Mouse (Mus musculus) heart, adult 2 months (tissue): Measurements from ENCODE around the gene Stab2.

Experiments used
- CTCF ChIP-seq: fragments of 200-600 bp; IDR thresholded peaks from 2 replicates; pipeline ENCODE4 v1.8.1; 2022; ENCODE audit warnings: antibody characterized with exemption, mild to moderate bottlenecking, moderate library complexity
- EP300 ChIP-seq: fragments of 200-500 bp; IDR thresholded peaks from 2 replicates; pipeline ENCODE4 v1.6.1; 2011; ENCODE audit warnings: low read depth, low read length, control low read depth; ENCODE audit not compliant: insufficient read depth
- POLR2A ChIP-seq: fragments of 200-500 bp; IDR thresholded peaks from 2 replicates; pipeline ENCODE4 v1.6.1; 2011; ENCODE audit warnings: mild to moderate bottlenecking, low read depth, low read length, control low read depth; ENCODE audit not compliant: insufficient read depth

GRCm38 (mm10) chr10:86872121-86872520 lies 135.7 kb downstream of the Stab2 start:
- no peak for TF ChIP-seq CTCF
- TF ChIP-seq POLR2A: no peak
- no peak for TF ChIP-seq EP300
